Mouse (Mus musculus): ENCODE results near the gene Olfr263.
"Not testable (repeated sequence)": the region's sequence is repeated elsewhere in the genome, so short reads cannot be mapped to it uniquely, and the experiment has no call there.

Gene Olfr263

GRCm38 (mm10) chr13:21129339-21129738 is at the start of gene Olfr263:
TSS of gene Olfr263 (plus strand) at chr13:21129639.
- not testable (repeated sequence) for DNase-seq (ENCODE audit: low spot score in 2 of 2)

- no peak for DNase-seq (ENCODE audit: low spot score in 2 of 2)
Observed at GRCm38 (mm10) chr13:21082686-21083085, 46.8 kb upstream of the Olfr263 start.

- DNase-seq (ENCODE audit: low spot score in 2 of 2): no peak
Observed at GRCm38 (mm10) chr13:21109759-21110158, 19.7 kb upstream of the Olfr263 start.

GRCm38 (mm10) chr13:21110441-21110840 is 19.0 kb upstream of the Olfr263 start:
- DNase-seq (ENCODE audit: low spot score in 2 of 2): no peak

GRCm38 (mm10) chr13:21111183-21111582 is 18.3 kb upstream of the Olfr263 start, which contains the start of gene Olfr1369-ps1:
TSS of gene Olfr1369-ps1 (plus strand) at chr13:21111483.
- not testable (repeated sequence) for DNase-seq (ENCODE audit: low spot score in 2 of 2)

GRCm38 (mm10) chr13:21114121-21114520 is 15.3 kb upstream of the Olfr263 start:
- DNase-seq (ENCODE audit: low spot score in 2 of 2): no peak

GRCm38 (mm10) chr13:21142421-21142820 is 13.0 kb downstream of the Olfr263 start:
- DNase-seq (ENCODE audit: low spot score in 2 of 2): no peak

GRCm38 (mm10) chr13:21145767-21146166 is 16.3 kb downstream of the Olfr263 start, which contains the start of gene Olfr1368:
TSS of gene Olfr1368 (minus strand) at chr13:21145867.
- no peak for DNase-seq (ENCODE audit: low spot score in 2 of 2)

GRCm38 (mm10) chr13:21155888-21156287 is 26.4 kb downstream of the Olfr263 start:
- DNase-seq (ENCODE audit: low spot score in 2 of 2): no peak

- DNase-seq (ENCODE audit: low spot score in 2 of 2): no peak
Observed at GRCm38 (mm10) chr13:21158071-21158470, 28.6 kb downstream of the Olfr263 start.

- peak; percentile 80 to 86 for DNase-seq (ENCODE audit: low spot score in 2 of 2)
Observed at GRCm38 (mm10) chr13:21158785-21159474, 29.5 kb downstream of the Olfr263 start.

GRCm38 (mm10) chr13:21159475-21159819 is 30.0 kb downstream of the Olfr263 start:
- no peak for DNase-seq (ENCODE audit: low spot score in 2 of 2)

GRCm38 (mm10) chr13:21160041-21160511 is 30.6 kb downstream of the Olfr263 start:
- DNase-seq (ENCODE audit: low spot score in 2 of 2): no peak

- DNase-seq (ENCODE audit: low spot score in 2 of 2): peak; percentile 91 to 93
Observed at GRCm38 (mm10) chr13:21160657-21161590, 31.5 kb downstream of the Olfr263 start.

- DNase-seq (ENCODE audit: low spot score in 2 of 2): no peak
Observed at GRCm38 (mm10) chr13:21161591-21161990, 32.2 kb downstream of the Olfr263 start.

GRCm38 (mm10) chr13:21162591-21162990 is 33.2 kb downstream of the Olfr263 start:
- no peak for DNase-seq (ENCODE audit: low spot score in 2 of 2)

- peak; percentile 87 to 88 for DNase-seq (ENCODE audit: low spot score in 2 of 2)
Observed at GRCm38 (mm10) chr13:21166936-21167909, 37.8 kb downstream of the Olfr263 start.

GRCm38 (mm10) chr13:21167910-21168300 is 38.5 kb downstream of the Olfr263 start:
- peak; percentile 58 to 60 for DNase-seq (ENCODE audit: low spot score in 2 of 2)

- peak; percentile 32 to 34 for DNase-seq (ENCODE audit: low spot score in 2 of 2)
Observed at GRCm38 (mm10) chr13:21168371-21169011, 39.1 kb downstream of the Olfr263 start.

GRCm38 (mm10) chr13:21169121-21169656 is 39.8 kb downstream of the Olfr263 start:
- DNase-seq (ENCODE audit: low spot score in 2 of 2): peak in 1 of 2 experiments; percentile 46

Data from natural killer cell, adult 2 months (primary cell).